Mouse (Mus musculus) skeletal muscle tissue, adult 2 months (tissue): ENCODE results near the gene Sugp1.
"Not testable (repeated sequence)": the region's sequence is repeated elsewhere in the genome, so short reads cannot be mapped to it uniquely, and the experiment has no call there.

Source experiments
- DNase-seq: peaks from one replicate; pipeline ENCODE4 v3.0.0-alpha.2; 2012; ENCODE audit warnings: low read depth, low spot score

Gene Sugp1

DNA sequence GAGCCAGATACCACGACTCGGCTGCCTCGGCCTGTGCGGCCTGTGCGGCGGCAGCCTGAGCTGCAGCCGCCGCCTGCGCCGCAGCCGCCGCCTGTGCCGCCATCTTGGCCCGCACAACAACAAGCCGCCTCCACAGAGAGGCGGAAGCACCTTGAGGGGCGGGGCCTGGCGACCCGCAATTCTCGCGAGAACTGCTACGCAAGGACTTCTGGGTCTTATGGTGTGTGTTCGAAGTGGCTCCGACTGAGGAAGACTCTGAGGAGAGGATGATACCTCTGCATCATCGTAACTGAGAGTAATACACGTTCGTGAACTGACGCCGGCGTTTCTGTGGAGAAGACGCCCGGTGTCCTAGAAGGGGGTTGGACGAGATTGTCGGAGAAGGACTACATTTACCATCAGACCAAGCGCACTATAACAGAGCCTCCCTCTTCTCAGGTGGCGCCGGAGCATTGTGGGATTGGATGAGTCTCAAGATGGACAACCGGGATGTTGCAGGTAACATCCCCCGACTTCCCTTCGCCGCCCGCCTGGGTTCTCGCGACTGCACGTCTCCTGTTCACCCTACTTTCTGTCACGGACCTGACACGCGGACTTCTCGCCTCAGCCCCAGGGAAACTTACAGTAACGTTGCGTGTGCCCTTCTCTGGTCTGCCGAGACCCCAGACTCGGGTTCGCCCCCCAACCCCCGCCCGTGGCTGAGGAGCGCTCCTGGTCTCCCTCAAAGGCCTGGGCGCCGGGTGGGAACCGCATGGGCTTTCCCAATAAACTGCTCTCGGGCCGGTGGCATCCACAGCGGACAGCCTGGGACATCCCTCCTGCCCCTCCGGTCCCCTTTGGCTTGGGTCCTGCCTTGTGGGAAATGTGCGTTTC, at the start of gene Sugp1, which contains the start of gene Mau2:
Gene Sugp1, plus strand, starts transcription at position 231 of the 873 bp plus-strand sequence.
Gene Mau2, minus strand, starts transcription at position 152 of the 873 bp plus-strand sequence.
- peak; percentile 98 for DNase-seq

DNA sequence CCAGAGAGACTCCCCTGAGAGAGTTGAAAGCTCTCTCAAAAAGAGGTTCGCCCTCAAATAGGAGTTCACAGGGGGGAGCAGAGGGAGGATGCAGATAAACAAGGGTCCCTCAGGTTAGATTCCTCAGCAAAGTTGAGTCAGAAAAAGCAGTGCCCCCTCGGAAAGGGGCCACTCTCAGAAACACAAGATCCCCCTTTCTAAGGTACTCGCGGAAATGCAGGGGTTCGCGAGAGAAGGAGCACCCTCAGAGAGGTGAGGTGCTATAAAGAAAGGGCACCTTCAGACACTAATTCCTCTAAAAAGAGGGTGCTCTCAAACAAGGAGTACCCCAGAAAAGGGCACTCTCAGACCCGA, 47.2 kb upstream of the Sugp1 start:
- DNase-seq, result no peak

DNA sequence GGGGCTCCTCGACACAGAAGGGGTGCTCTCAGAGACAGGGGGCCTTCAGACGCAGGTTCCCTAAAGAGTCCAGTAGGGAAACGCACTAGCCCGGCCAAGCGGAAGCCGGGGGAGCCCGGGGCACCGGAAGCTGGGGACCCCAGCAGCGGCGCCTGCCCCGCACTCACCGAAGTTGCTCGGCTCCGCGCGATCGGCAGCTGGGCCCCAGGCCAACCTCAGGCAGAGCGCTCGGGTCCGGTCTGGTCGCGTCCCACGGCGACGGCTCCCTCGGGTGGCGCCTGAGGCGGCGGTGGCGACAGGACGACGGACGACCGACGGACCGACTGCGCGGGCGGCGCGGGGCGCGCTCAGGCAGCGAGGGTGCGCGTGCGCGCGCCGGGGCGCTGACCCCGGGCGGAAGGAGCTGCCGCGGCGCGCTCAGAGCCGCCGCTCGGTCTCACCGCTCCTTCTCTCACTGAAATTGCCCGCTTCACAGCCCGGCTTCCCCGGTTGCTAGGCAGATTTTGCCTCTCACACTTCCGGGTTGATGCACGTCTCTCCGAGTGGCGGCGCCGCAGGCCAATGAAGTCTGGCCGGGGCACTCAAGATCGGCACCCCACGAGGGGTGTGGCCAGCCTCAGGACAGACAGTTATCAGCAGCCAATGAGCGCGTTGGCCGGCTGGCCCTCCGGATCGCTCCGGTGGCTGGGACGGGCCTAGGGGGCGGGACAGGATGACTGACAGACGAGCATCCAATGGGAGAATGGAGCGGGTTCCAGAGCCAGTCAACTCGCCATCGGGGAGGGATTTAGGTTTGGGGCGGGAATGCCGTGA, 46.6 kb upstream of the Sugp1 start, which contains the start of gene Gatad2a:
Gene Gatad2a, minus strand, starts transcription at position 609 of the 813 bp plus-strand sequence.
- peak; percentile 99 for DNase-seq

- no peak for DNase-seq
These were observed 45.9 kb upstream of the Sugp1 start for GRCm38 (mm10) chr8:69996589-69997285.

- DNase-seq, result no peak
These were observed 43.9 kb upstream of the Sugp1 start for GRCm38 (mm10) chr8:69998706-69999105.

- no peak for DNase-seq
These were observed 43.4 kb upstream of the Sugp1 start for GRCm38 (mm10) chr8:69999236-69999635.

DNA sequence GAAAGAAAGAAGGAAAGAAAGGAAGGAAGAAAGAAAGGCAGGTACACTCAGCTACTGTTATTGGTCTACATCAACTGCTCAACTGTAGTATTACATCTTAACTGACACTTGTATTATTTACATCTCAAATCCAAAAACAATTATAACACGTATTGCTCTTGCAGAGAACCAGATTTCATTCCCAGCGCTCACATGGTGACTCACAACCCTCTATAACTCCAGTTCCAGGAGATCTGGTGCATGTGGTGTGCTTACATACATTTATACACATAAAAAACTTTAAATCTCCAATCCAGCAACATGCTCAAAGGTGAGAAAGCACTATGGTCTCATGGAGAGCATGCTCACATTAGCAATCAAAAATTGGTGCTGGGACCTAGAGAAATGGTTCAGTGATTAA, 42.4 kb upstream of the Sugp1 start:
- DNase-seq, result no peak

DNA sequence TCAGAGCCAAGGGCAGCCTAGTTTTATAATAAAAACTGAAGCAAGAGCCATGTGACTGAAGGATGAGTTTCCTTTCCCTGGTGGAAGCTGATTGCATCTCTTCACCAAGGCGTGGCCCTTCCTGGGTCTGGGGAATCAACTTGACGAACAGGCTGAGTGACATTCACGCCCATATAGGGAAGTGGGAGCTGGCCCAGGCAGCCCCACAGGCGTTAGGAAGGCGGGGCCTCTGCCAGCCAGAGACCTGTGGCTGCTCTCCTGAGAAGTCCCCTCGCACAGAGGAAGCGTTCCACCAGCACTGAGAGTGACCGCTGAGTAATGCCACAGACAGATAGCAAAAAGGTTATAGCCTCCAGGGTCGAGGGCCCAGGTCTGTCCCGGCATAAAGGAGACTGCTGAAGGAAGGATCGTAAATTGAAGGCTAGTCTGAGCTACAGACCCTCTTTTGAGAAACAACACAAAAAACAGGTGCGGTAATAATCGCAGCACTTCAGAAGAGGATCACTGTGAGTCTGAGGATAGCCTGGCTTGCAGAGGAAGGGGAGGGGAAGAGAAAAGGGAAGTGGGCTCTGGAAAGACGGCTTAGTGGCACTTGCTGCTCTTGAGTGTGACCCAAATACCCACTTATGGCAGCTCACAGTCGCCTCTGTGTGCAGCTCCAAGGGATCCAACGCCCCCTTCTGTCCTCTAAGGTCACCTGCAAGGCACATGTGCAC, 41.3 kb upstream of the Sugp1 start:
- peak; percentile 72 for DNase-seq

DNA sequence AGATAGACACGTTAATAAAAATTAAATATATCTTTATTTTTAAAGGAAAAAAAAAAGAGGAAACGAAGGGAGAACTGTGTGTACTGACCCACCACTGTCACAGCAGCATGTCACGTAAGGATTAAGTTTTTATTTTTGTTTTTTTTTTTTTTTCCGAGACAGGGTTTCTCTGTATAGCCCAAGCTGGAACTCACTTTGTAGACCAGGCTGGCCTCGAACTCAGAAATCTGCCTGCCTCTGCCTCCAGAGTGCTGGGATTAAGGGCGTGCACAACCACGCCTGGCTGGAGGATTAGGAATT, 40.8 kb upstream of the Sugp1 start:
- DNase-seq, result not testable (repeated sequence)

DNA sequence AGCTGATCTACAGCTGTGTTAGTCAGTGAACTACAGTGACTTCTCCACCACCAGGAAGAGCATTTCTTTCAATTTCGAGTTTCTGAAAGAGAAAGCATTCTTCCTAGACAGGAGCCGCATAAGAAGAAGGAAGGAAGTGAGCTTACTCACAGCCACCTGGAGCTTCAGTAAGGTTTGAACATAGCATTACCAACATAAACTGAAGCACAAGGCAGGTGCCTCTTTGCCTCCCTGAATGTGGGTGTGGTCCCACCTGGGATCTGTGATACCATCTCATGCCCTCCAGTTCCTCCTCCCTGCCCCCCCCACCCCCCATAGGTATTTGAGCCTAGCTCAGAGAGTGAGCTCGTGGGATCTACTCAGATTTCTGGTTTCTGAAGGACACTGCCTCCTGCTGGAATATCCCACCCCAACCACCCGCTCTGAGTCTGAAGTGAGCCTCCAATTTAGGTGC, 39.4 kb upstream of the Sugp1 start:
- no peak for DNase-seq

DNA sequence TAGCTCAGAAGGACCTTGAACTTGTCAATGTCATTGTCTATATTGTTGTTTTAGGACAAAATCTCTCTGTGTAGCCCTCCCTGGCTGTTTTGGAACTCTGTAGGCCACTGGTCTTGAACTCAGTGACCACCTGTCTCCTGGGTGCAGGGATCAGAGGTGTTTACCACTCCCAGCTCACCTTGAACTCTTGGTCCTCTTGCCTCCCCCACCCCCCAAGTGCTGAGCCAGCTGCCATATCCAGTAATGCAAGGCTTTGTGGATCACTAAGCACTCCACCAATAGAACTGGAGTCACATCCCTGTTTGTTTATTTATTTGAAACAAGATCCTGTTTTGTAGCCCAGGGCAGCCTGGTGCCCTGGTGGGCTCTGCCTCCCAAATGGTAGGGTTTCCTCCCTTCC, 38.3 kb upstream of the Sugp1 start:
- DNase-seq, result no peak

DNA sequence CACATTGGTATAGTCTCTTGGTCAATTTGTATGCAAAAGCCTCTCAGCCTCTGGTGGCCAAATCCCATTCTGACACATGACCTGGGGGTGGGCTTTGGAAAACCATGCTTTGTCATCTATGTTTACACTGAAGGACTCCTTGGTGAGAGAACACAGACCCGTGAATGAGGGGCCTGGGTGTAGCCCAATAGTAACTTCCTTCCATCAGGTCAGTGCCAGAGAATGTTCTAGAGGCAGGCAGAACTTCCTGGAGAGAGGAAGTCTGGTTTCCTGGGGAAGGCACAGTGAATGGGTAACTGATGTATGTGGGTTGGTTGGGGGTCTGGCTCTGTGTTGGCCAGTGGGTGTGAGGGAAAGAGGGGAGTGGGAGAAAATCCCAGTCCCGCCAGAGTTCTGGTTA, 37.4 kb upstream of the Sugp1 start:
- no peak for DNase-seq

DNA sequence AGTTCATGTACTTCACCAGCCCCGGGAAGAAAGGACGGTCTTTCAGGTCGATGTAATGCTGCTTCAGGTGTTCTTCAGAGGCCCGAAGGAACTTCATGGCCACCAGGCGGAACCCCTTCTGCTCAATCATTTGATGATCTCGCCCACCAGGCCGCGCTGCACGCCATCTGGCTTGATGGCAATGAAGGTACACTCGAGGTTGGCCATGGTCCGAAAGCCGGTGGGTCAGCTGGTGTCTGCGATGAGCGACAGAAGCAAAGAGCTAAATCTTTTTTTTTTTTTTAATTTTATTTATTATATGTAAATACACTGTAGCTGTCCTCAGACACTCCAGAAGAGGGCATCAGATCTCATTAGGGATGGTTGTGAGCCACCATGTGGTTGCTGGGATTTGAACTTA, 31.8 kb upstream of the Sugp1 start:
- not testable (repeated sequence) for DNase-seq

DNA sequence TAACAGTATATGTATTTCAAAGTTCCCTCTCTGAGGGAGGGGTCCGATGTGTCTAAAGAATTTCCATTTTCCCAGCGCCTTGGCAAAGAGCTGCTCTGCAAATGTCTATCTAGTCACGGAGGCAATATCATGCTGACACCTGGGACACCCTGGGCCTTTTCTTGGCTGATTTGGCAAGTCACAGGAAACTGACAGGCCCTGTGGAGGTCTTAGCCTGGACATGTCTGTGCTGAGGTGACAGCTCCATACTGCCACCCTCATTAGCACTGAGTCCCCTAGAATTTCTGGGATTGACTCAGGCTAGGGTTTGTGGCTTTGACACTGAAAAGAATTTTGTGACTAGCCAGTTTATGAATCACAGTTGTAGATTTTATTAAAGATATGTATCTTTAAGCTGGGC, 30.3 kb upstream of the Sugp1 start:
- DNase-seq, result no peak

GRCm38 (mm10) chr8:70012763-70013162, 29.9 kb upstream of the Sugp1 start:
- no peak for DNase-seq

GRCm38 (mm10) chr8:70015017-70015416, 27.6 kb upstream of the Sugp1 start:
- DNase-seq, result no peak

DNA sequence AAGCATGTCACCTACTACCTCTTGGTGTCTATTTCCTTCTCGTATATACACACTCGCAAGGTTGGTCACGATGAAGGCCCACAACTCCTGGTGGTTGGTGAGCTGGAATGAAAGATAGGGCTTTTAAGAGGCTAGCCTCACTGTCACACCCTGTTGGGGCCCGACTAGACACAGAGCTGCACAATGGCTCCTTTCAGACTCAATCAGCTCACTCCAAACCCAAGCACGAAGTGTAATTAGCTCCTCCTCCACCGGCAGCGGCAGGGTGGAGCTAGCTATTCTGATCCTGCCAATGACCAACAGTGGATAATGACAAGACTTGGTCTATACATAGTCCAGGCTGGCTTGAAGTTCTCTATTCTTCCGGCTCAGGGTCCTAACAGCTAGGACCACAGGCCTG, 19.0 kb upstream of the Sugp1 start:
- DNase-seq, result no peak

DNA sequence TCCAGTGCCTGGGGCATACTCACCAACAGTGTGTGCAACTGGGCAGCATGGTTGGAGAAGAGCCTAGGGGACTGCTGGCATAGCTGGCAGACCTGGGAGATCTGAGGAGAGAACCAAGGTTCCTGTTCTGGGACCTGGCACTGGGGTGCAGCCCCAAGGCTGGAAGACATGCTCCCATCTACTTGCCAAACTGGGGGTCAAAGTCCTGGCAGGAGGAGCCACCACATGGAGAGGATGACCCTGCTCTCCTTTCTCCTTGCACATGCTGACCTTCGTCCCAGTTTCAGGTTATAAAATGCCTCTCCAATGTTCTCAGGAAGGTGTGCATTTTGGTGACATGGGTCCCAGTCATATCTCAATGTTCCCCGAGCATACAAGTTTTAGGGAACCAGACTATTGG, 16.5 kb upstream of the Sugp1 start:
- DNase-seq, result no peak

DNA sequence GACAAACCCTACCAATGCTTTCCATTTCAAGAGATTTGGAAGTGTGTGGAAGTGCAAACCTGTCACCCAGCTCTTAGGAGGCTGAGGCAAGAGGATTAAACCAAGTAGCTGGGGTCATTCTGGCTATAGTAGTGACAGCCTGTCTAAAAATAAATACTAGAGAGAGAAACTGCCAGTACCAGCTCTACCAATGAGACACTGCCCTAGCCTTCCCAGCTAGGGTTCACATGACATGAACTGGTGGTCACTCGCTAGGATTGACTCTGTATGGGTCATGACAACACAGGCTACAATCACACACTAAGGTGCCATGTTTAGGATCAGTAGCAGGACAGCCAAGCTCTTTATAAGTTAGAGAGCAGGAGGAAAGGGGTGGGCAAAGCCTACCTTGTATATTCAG, 12.4 kb upstream of the Sugp1 start:
- DNase-seq, result peak; percentile 54

DNA sequence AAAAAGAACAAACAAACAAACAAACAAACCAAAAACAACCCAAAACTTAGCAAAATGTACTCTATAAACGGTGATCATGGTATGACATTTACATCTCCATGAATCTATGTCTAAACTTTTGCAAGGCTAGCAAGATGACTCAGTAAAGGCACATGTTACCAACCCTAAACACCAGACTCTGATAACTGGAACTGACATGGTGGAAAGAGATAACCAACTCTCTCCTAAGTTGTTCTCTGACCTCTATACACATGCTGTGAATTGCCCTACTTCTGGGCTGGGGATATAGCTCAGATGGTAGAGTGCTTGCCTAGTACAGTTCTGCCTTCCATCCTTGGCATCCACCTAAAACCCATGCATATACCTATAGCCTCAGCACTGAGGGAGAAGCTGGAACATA, 4.6 kb upstream of the Sugp1 start:
- no peak for DNase-seq

- peak; percentile 9 for DNase-seq
These were observed 597 bp upstream of the Sugp1 start for GRCm38 (mm10) chr8:70041885-70042546.
